Mouse (Mus musculus): Measurements from ENCODE around the gene Zbtb25. TPM values are rescaled to one million over a fixed set of nuclear protein-coding genes. Genes with fewer than 3 reads are reported as not detected.

Gene Zbtb25
- total and polyA plus RNA-seq, 3 experiments, result 5.5 to 12.3 TPM; not detected in 1

DNA sequence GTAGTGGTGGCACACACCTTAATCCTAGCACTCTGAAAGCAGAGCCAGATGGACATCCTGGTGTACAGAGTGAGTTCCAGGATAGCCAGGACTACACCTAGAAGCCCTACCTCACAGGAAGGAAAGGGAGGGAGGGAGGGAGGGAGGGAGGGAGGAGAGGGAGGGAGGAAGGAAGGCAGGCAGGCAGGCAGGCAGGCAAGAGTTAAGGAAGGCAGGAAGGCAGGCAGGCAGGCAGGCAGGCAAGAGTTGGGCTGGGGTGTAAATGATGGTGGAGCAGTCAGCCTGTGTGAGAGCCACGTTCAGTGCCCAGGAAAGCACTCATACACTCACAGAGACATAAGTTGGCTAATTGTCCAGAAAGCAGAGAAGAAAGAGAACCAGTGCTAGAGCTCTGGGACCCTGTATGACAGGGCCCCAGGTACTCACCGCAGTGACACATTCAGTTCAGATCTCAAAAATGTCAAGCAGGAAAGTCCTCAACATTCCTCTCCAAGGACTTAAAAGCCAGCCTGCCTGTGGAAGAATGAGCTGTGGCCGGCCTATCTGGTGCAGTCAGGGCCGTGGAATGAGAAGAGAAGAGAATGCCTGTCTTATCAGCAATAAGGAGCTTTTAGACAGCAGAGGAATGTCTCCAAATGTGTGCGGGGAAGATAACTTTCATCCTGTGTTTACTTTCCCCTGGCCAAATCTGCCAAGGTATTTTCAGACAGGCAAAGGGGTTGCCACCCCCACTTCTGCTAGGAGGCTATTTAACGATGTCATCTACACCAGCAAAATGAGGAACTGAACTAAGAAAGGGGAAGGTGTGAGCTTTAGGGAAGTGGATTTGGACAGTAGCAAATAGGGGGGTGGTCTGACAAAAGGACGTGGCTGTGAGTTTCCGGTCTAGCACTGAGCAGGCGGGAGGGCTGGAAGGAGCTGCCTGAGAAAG, 50.9 kb downstream of the Zbtb25 start (continued):
- peak; percentile 78 for TF ChIP-seq BHLHE40 (IDR thresholded peaks at IDR 0.05; ENCODE audit: borderline replicate concordance, low read depth, low read length)
- peak; percentile 100 for TF ChIP-seq TCF12 (IDR thresholded peaks at IDR 0.05; ENCODE audit: low read depth, low read length)
- TF ChIP-seq POLR2AphosphoS2 (IDR thresholded peaks at IDR 0.05; ENCODE audit: low read length), result peak; percentile 42
- TF ChIP-seq TBP (IDR thresholded peaks at IDR 0.05; ENCODE audit: low read depth, low read length), result peak; percentile 73
- TF ChIP-seq CHD1 (IDR thresholded peaks at IDR 0.05; ENCODE audit: low read depth, low read length), result no peak

GRCm38 (mm10) chr12:76311951-76312350, 57.5 kb downstream of the Zbtb25 start:
- H3K9me3 ChIP-seq (replicated peaks; ENCODE audit: insufficient read depth, low read length), result no peaks in the 10 kb centered on the region
- no peaks in the 10 kb centered on the region for H3K27me3 ChIP-seq (ENCODE audit: control insufficient read depth in 1 of 2, insufficient read depth in 2 of 2, low read length in 2 of 2)
- peaks cover 18 to 23% of the 10 kb centered on the region in 2 experiments for H3K36me3 ChIP-seq (ENCODE audit: control insufficient read depth in 1 of 2, insufficient read depth in 2 of 2, low read length in 2 of 2)
- no peak for DNase-seq (ENCODE audit: low read depth, low spot score)
- no peak overlapping the region for H3K27ac ChIP-seq (ENCODE audit: control insufficient read depth, low read depth, low read length)
- H3K9ac ChIP-seq (ENCODE audit: control insufficient read depth, low read depth, low read length, poor library complexity, severe bottlenecking), result no peak overlapping the region
- TF ChIP-seq CTCF (IDR thresholded peaks at IDR 0.05 in 2 of 3, conservative IDR thresholded peaks at IDR 0.05 in 1 of 3; ENCODE audit: control insufficient read depth in 1 of 3, insufficient read depth in 1 of 3, low read depth in 2 of 3, low read length in 3 of 3, poor library complexity in 1 of 3, severe bottlenecking in 1 of 3), result no peak
- no peak for TF ChIP-seq ZC3H11A (IDR thresholded peaks at IDR 0.05; ENCODE audit: low read depth, low read length)
- no peak for TF ChIP-seq MAFK (IDR thresholded peaks at IDR 0.05; ENCODE audit: borderline replicate concordance, low read depth, low read length)
- peaks cover 0 to 8% of the 10 kb centered on the region in 2 experiments; a peak in 2 of 4 replicates for H3K4me1 ChIP-seq (ENCODE audit: control insufficient read depth in 1 of 2, insufficient read depth in 2 of 2, low read length in 2 of 2)
- no peaks in the 10 kb centered on the region for H3K79me2 ChIP-seq (ENCODE audit: control insufficient read depth, insufficient read depth, low read length, poor library complexity)
- H3K4me3 ChIP-seq (ENCODE audit: control insufficient read depth in 1 of 2, insufficient read depth in 1 of 2, low read depth in 2 of 2, low read length in 2 of 2), result no peak overlapping the region

GRCm38 (mm10) chr12:76311227-76311626, 58.2 kb downstream of the Zbtb25 start:
- peaks cover 14 to 24% of the 10 kb centered on the region in 2 experiments for H3K36me3 ChIP-seq (ENCODE audit: control insufficient read depth in 1 of 2, insufficient read depth in 2 of 2, low read length in 2 of 2)
- no peak overlapping the region for H3K27ac ChIP-seq (ENCODE audit: control insufficient read depth, low read depth, low read length)
- H3K79me2 ChIP-seq (ENCODE audit: control insufficient read depth, insufficient read depth, low read length, poor library complexity), result no peaks in the 10 kb centered on the region
- peaks cover 0 to 3% of the 10 kb centered on the region in 2 experiments; a peak in 2 of 4 replicates for H3K4me1 ChIP-seq (ENCODE audit: control insufficient read depth in 1 of 2, insufficient read depth in 2 of 2, low read length in 2 of 2)
- H3K27me3 ChIP-seq (ENCODE audit: control insufficient read depth in 1 of 2, insufficient read depth in 2 of 2, low read length in 2 of 2), result no peaks in the 10 kb centered on the region
- TF ChIP-seq MAFK (IDR thresholded peaks at IDR 0.05; ENCODE audit: borderline replicate concordance, low read depth, low read length), result no peak
- TF ChIP-seq SMC3 (IDR thresholded peaks at IDR 0.05; ENCODE audit: low read depth, low read length), result no peak
- TF ChIP-seq NELFE (IDR thresholded peaks at IDR 0.05; ENCODE audit: low read depth, low read length), result no peak
- TF ChIP-seq ZC3H11A (IDR thresholded peaks at IDR 0.05; ENCODE audit: low read depth, low read length), result no peak
- TF ChIP-seq RAD21 (IDR thresholded peaks at IDR 0.05; ENCODE audit: low read depth, low read length), result no peak
- no peak overlapping the region for H3K9ac ChIP-seq (ENCODE audit: control insufficient read depth, low read depth, low read length, poor library complexity, severe bottlenecking)
- no peak overlapping the region for H3K4me3 ChIP-seq (ENCODE audit: control insufficient read depth in 1 of 2, insufficient read depth in 1 of 2, low read depth in 2 of 2, low read length in 2 of 2)
- H3K9me3 ChIP-seq (replicated peaks; ENCODE audit: insufficient read depth, low read length), result no peaks in the 10 kb centered on the region
- DNase-seq (ENCODE audit: low read depth, low spot score), result no peak
